Mouse (Mus musculus) MEL (cell line): ENCODE measurements at regions not wholly inside any gene's neighbourhood (a gene's known extent, or its start where the extent isn't known, plus 50 kb on each side); places are given as distances from the start of the nearest gene placed in this dataset.

ENCODE experiments used
- DNase-seq: peaks from one replicate; pipeline ENCODE4 v3.0.0; 2011; ENCODE audit warnings: low read depth, low spot score
- H3K27ac ChIP-seq: 2 replicates; pipeline ENCODE4 v1.5.1; 2012; ENCODE audit warnings: low read depth, mild to moderate bottlenecking, control low read depth, low read length, moderate library complexity; ENCODE audit not compliant: control insufficient read depth
- H3K27me3 ChIP-seq, 2 experiments: fragments of 150-350 bp in 1 of 2; sonication (generic) in 1 of 2; 2 replicates each; pipeline ENCODE4 v1.6.1; 2012; ENCODE audit warnings: low read length in 2 of 2, mild to moderate bottlenecking in 2 of 2, improper control_type of control experiment in 1 of 2, moderate library complexity in 1 of 2; ENCODE audit not compliant: insufficient read depth in 2 of 2, control insufficient read depth in 1 of 2
- H3K36me3 ChIP-seq, 2 experiments: 2 replicates each; pipeline ENCODE4 v1.6.1; 2012 to 2014; ENCODE audit warnings: low read length in 2 of 2, improper control_type of control experiment in 1 of 2, inconsistent platforms in 1 of 2, mild to moderate bottlenecking in 1 of 2; ENCODE audit not compliant: insufficient read depth in 2 of 2, control insufficient read depth in 1 of 2
- H3K4me1 ChIP-seq, 2 experiments: fragments of 150-350 bp in 1 of 2; sonication (generic) in 1 of 2; 2 replicates each; pipeline ENCODE4 v1.6.1; 2012; ENCODE audit warnings: low read length in 2 of 2, improper control_type of control experiment in 1 of 2, mild to moderate bottlenecking in 1 of 2; ENCODE audit not compliant: insufficient read depth in 2 of 2, control insufficient read depth in 1 of 2
- H3K4me3 ChIP-seq, 2 experiments: fragments of 150-350 bp in 1 of 2; sonication (generic) in 1 of 2; 2 replicates each; pipeline ENCODE4 v1.5.1; 2012; ENCODE audit warnings: low read depth in 2 of 2, low read length in 2 of 2, mild to moderate bottlenecking in 2 of 2, moderate library complexity in 2 of 2, control low read depth in 1 of 2, improper control_type of control experiment in 1 of 2; ENCODE audit not compliant: control insufficient read depth in 1 of 2, insufficient read depth in 1 of 2
- H3K79me2 ChIP-seq: 2 replicates; pipeline ENCODE4 v1.6.1; 2012; ENCODE audit warnings: mild to moderate bottlenecking, low read length, moderate library complexity; ENCODE audit not compliant: control insufficient read depth, poor library complexity, insufficient read depth
- H3K9ac ChIP-seq: 2 replicates; pipeline ENCODE4 v1.6.1; 2012; ENCODE audit warnings: low read depth, mild to moderate bottlenecking, control low read depth, low read length, moderate library complexity; ENCODE audit not compliant: control insufficient read depth, poor library complexity, severe bottlenecking
- H3K9me3 ChIP-seq: fragments of 150-350 bp; sonication (generic); replicated peaks from 2 replicates; pipeline ENCODE4 v1.6.1; 2012; ENCODE audit warnings: mild to moderate bottlenecking, low read length, improper control_type of control experiment, moderate library complexity; ENCODE audit not compliant: insufficient read depth
- CTCF ChIP-seq, 3 experiments: IDR thresholded peaks in 2 of 3; conservative IDR thresholded peaks in 1 of 3; 2 replicates each; pipeline ENCODE4 v1.5.1; 2011 to 2012; ENCODE audit warnings: low read length in 3 of 3, low read depth in 2 of 3, mild to moderate bottlenecking in 2 of 3, improper control_type of control experiment in 1 of 3, inconsistent platforms in 1 of 3, mixed read lengths in 1 of 3, moderate library complexity in 1 of 3; ENCODE audit not compliant: control insufficient read depth in 1 of 3, insufficient read depth in 1 of 3, poor library complexity in 1 of 3, severe bottlenecking in 1 of 3
- ELF1 ChIP-seq: IDR thresholded peaks from 2 replicates; pipeline ENCODE4 v1.6.1; 2014; ENCODE audit warnings: low read depth, mild to moderate bottlenecking, inconsistent platforms, low read length, improper control_type of control experiment, moderate library complexity
- GABPA ChIP-seq: IDR thresholded peaks from 2 replicates; pipeline ENCODE4 v1.6.1; 2012; ENCODE audit warnings: low read depth, mild to moderate bottlenecking, inconsistent platforms, low read length, improper control_type of control experiment, moderate library complexity
- GATA1 ChIP-seq: IDR thresholded peaks from 2 replicates; pipeline ENCODE4 v1.6.1; 2011; ENCODE audit warnings: low read depth, low read length, improper control_type of control experiment
- JUND ChIP-seq: IDR thresholded peaks from 2 replicates; pipeline ENCODE4 v1.6.1; 2011; ENCODE audit warnings: low read depth, mild to moderate bottlenecking, improper control_type of control experiment, low read length
- MAX ChIP-seq: IDR thresholded peaks from 2 replicates; pipeline ENCODE4 v1.6.1; 2011; ENCODE audit warnings: low read length, improper control_type of control experiment
- MAZ ChIP-seq: IDR thresholded peaks from 2 replicates; pipeline ENCODE4 v1.6.1; 2012; ENCODE audit warnings: low read depth, mild to moderate bottlenecking, inconsistent platforms, low read length, improper control_type of control experiment
- MXI1 ChIP-seq: IDR thresholded peaks from 2 replicates; pipeline ENCODE4 v1.6.1; 2011; ENCODE audit warnings: mild to moderate bottlenecking, low read depth, low read length, improper control_type of control experiment
- MYB ChIP-seq: IDR thresholded peaks from 2 replicates; pipeline ENCODE4 v1.6.1; 2011; ENCODE audit warnings: mild to moderate bottlenecking, low read depth, low read length, improper control_type of control experiment
- MYC ChIP-seq: IDR thresholded peaks from 2 replicates; pipeline ENCODE4 v1.6.1; 2011; ENCODE audit warnings: low read depth, mild to moderate bottlenecking, low read length, improper control_type of control experiment, moderate library complexity
- NRF1 ChIP-seq: IDR thresholded peaks from 2 replicates; pipeline ENCODE4 v1.6.1; 2014; ENCODE audit warnings: low read depth, mild to moderate bottlenecking, inconsistent platforms, low read length, improper control_type of control experiment, moderate library complexity; ENCODE audit not compliant: poor library complexity, insufficient read depth, severe bottlenecking
- POLR2AphosphoS2 ChIP-seq: IDR thresholded peaks from 2 replicates; pipeline ENCODE4 v1.6.1; 2011; ENCODE audit warnings: low read length, improper control_type of control experiment
- RCOR1 ChIP-seq: IDR thresholded peaks from 2 replicates; pipeline ENCODE4 v1.6.1; 2012; ENCODE audit warnings: low read depth, mild to moderate bottlenecking, inconsistent platforms, low read length, improper control_type of control experiment
- SMC3 ChIP-seq: IDR thresholded peaks from 2 replicates; pipeline ENCODE4 v1.6.1; 2011; ENCODE audit warnings: low read depth, low read length, improper control_type of control experiment
- TCF12 ChIP-seq: IDR thresholded peaks from 2 replicates; pipeline ENCODE4 v1.6.1; 2014; ENCODE audit warnings: low read depth, mild to moderate bottlenecking, inconsistent platforms, low read length, improper control_type of control experiment, moderate library complexity
- UBTF ChIP-seq: IDR thresholded peaks from 2 replicates; pipeline ENCODE4 v1.6.1; 2012; ENCODE audit warnings: low read depth, mild to moderate bottlenecking, inconsistent platforms, low read length, improper control_type of control experiment, moderate library complexity, borderline replicate concordance; ENCODE audit not compliant: insufficient read depth
- USF1 ChIP-seq: IDR thresholded peaks from 2 replicates; pipeline ENCODE4 v1.6.1; 2014; ENCODE audit warnings: low read depth, mild to moderate bottlenecking, inconsistent platforms, low read length, improper control_type of control experiment, moderate library complexity
- USF2 ChIP-seq, 2 experiments: IDR thresholded peaks; 2 replicates each; pipeline ENCODE4 v1.6.1; 2011 to 2012; ENCODE audit warnings: improper control_type of control experiment in 2 of 2, low read length in 2 of 2, borderline replicate concordance in 1 of 2, inconsistent platforms in 1 of 2, low read depth in 1 of 2, mild to moderate bottlenecking in 1 of 2; ENCODE audit not compliant: insufficient read depth in 1 of 2
- ZC3H11A ChIP-seq: IDR thresholded peaks from 2 replicates; pipeline ENCODE4 v1.6.1; 2012; ENCODE audit warnings: low read depth, mild to moderate bottlenecking, inconsistent platforms, low read length, improper control_type of control experiment
- ZKSCAN1 ChIP-seq: IDR thresholded peaks from 2 replicates; pipeline ENCODE4 v1.6.1; 2012; ENCODE audit warnings: low read depth, mild to moderate bottlenecking, inconsistent platforms, low read length, improper control_type of control experiment, moderate library complexity
- ZMIZ1 ChIP-seq: IDR thresholded peaks from 2 replicates; pipeline ENCODE4 v1.6.1; 2012; ENCODE audit warnings: low read depth, mild to moderate bottlenecking, inconsistent platforms, low read length, improper control_type of control experiment, moderate library complexity
- ZNF384 ChIP-seq: IDR thresholded peaks from 2 replicates; pipeline ENCODE4 v1.6.1; 2012; ENCODE audit warnings: low read depth, mild to moderate bottlenecking, inconsistent platforms, low read length, improper control_type of control experiment

GRCm38 (mm10) chr6:31318506-31318905, 80.0 kb upstream of the Mkln1 start:
- TF ChIP-seq ZMIZ1 (no peak), MAX (no peak), USF2 (IDR thresholded peaks at IDR 0.05; ENCODE audit: borderline replicate concordance in 1 of 2, insufficient read depth in 1 of 2, low read depth in 1 of 2, low read length in 2 of 2) (no peak), TCF12 (no peak), ZNF384 (no peak), ELF1 (no peak), UBTF (no peak), JUND (no peak), MYC (no peak), RCOR1 (no peak), CTCF (IDR thresholded peaks at IDR 0.05 in 2 of 3, conservative IDR thresholded peaks at IDR 0.05 in 1 of 3; ENCODE audit: control insufficient read depth in 1 of 3, insufficient read depth in 1 of 3, low read depth in 2 of 3, low read length in 3 of 3, poor library complexity in 1 of 3, severe bottlenecking in 1 of 3) (no peak), SMC3 (no peak)
- H3K9ac ChIP-seq, result no peak overlapping the region
- no peak for DNase-seq
- H3K27ac ChIP-seq, result no peak overlapping the region
- no peaks in the 10 kb centered on the region for H3K36me3 ChIP-seq
- no peaks in the 10 kb centered on the region for H3K9me3 ChIP-seq
- no peak overlapping the region for H3K4me3 ChIP-seq
- H3K79me2 ChIP-seq, result no peaks in the 10 kb centered on the region
- peaks cover 0 to 1% of the 10 kb centered on the region in 2 experiments; a peak in 1 of 4 replicates for H3K27me3 ChIP-seq
- H3K4me1 ChIP-seq, result no peaks in the 10 kb centered on the region

GRCm38 (mm10) chr6:31319431-31319830, 79.1 kb upstream of the Mkln1 start:
- Histone ChIP-seq H3K27ac (no peak overlapping the region), H3K79me2 (no peaks in the 10 kb centered on the region), H3K9ac (no peak overlapping the region), H3K9me3 (no peaks in the 10 kb centered on the region), H3K4me3 (no peak overlapping the region), H3K27me3 (peaks cover 0 to 1% of the 10 kb centered on the region in 2 experiments; a peak in 1 of 4 replicates), H3K36me3 (no peaks in the 10 kb centered on the region), H3K4me1 (no peaks in the 10 kb centered on the region)
- TF ChIP-seq MAZ (no peak), GATA1 (no peak), TCF12 (no peak), MYB (no peak), USF1 (no peak), POLR2AphosphoS2 (no peak), ZC3H11A (no peak), GABPA (no peak), ZKSCAN1 (no peak), NRF1 (no peak), MXI1 (no peak)
- DNase-seq, result no peak
